10 mouse cellular contexts compared by ENCODE assay signal in the genomic region with DNA sequence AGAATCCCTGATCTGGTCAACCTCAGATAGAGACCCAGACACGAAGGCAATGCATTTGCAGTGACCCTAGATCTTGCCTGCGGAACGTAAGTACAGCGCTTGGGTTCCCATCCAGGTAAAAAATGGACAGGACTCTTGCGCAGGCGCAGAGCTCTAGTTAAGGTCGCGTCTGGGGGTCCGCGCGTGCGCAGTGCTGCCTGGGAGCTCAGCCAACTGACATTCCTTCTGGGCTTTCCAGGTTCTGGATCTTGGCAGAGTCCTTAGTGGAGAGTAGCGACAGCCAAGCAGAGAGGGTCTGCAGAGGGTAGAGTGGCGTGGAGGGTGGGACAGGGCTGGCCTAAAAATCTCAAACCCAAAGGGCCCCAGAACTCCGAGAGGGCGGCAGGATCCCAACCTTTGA. TPM values are rescaled to one million over a fixed set of nuclear protein-coding genes. Genes with fewer than 3 reads are reported as not detected.
A peak's percentile ranks its signal among the peaks of the same experiment; 100 is the strongest.
DNase-seq lines count a peak whose midpoint lies in the region; ATAC-seq lines count a peak whose summit lies in the region.
"Had no signal": no experiment of that assay in that cellular context is flagged by ENCODE, and none has a peak within 500 bp of the region (broad histone marks: within the 10 kb centered on the region; RNA-seq: fewer than 3 reads in every experiment).

No protein-coding gene starts in this region.

- no peak overlapping the region for H3K4me2 ChIP-seq in heart, embryonic 11.5 days
- H3K4me2 ChIP-seq in embryonic facial prominence, embryonic 13.5 days: no peak overlapping the region
- H3K4me2 ChIP-seq in neural tube, embryonic 12.5 days (replicated peaks): peak overlapping the region; percentile 49

- no peak overlapping the region for H3K4me3 ChIP-seq in heart, embryonic 11.5 days (ENCODE audit: low read depth, low read length)
- no peak overlapping the region for H3K4me3 ChIP-seq in embryonic facial prominence, embryonic 13.5 days
- no peak overlapping the region for H3K4me3 ChIP-seq in neural tube, embryonic 12.5 days

- H3K36me3 ChIP-seq in heart, embryonic 11.5 days (ENCODE audit: control insufficient read depth, insufficient read depth, low read length): no peaks in the 10 kb centered on the region
- H3K36me3 ChIP-seq in embryonic facial prominence, embryonic 13.5 days: no peaks in the 10 kb centered on the region
- H3K36me3 ChIP-seq in neural tube, embryonic 12.5 days: no peaks in the 10 kb centered on the region

- WGBS in heart, embryonic 11.5 days (ENCODE audit: insufficient replicate concordance): 20% methylated on average over 16 of the region's 16 CpGs
- WGBS in embryonic facial prominence, embryonic 13.5 days: 19% methylated on average over 16 of the region's 16 CpGs
- 19% methylated on average over 16 of the region's 16 CpGs for WGBS in neural tube, embryonic 12.5 days

- no peak overlapping the region for H3K27ac ChIP-seq in heart, embryonic 11.5 days (ENCODE audit: low read depth, low read length)
- H3K27ac ChIP-seq in embryonic facial prominence, embryonic 13.5 days: no peak overlapping the region
- H3K27ac ChIP-seq in neural tube, embryonic 12.5 days: no peak overlapping the region; the same call in 1 of the 2 replicates

- H3K9ac ChIP-seq in heart, embryonic 11.5 days (ENCODE audit: low read depth, low read length): no peak overlapping the region
- H3K9ac ChIP-seq in embryonic facial prominence, embryonic 13.5 days: no peak overlapping the region
- no peak overlapping the region for H3K9ac ChIP-seq in neural tube, embryonic 12.5 days

- no peaks in the 10 kb centered on the region for H3K9me3 ChIP-seq in heart, embryonic 11.5 days (replicated peaks; ENCODE audit: control insufficient read depth, low read length)
- no peaks in the 10 kb centered on the region for H3K9me3 ChIP-seq in embryonic facial prominence, embryonic 13.5 days
- H3K9me3 ChIP-seq in neural tube, embryonic 12.5 days: no peaks in the 10 kb centered on the region

- DNase-seq in heart, postnatal 4 days: peak; percentile 24
- peak; percentile 47 for DNase-seq in layer of hippocampus, adult 9-11 months
- no peak for DNase-seq in urinary bladder, postnatal 14 days (ENCODE audit: low spot score)
- no peak for DNase-seq in adrenal gland, postnatal 36 days
- no peak for DNase-seq in spleen, postnatal 36 days (ENCODE audit: low spot score in 2 of 2)

- ATAC-seq in heart, embryonic 11.5 days (replicated peaks; ENCODE audit: insufficient number of reproducible peaks, low FRiP score, low TSS enrichment): no peak
- 0 out of 2 replicates have a peak, but pooled peaks have one; percentile 3 for ATAC-seq in embryonic facial prominence, embryonic 13.5 days (ENCODE audit: insufficient number of reproducible peaks, insufficient read depth, low FRiP score, low TSS enrichment, low read depth)
- no peak for ATAC-seq in neural tube, embryonic 12.5 days (ENCODE audit: low FRiP score, low read depth)

- H3K4me1 ChIP-seq in heart, embryonic 11.5 days (ENCODE audit: control insufficient read depth, insufficient read depth, low read length): no peaks in the 10 kb centered on the region
- no peaks in the 10 kb centered on the region for H3K4me1 ChIP-seq in embryonic facial prominence, embryonic 13.5 days
- peaks cover 7% of the 10 kb centered on the region; the same call in 1 of the 2 replicates for H3K4me1 ChIP-seq in neural tube, embryonic 12.5 days

- H3K27me3 ChIP-seq in heart, embryonic 11.5 days (ENCODE audit: control insufficient read depth, insufficient read depth, low read length): peaks cover 28% of the 10 kb centered on the region
- peaks cover 6% of the 10 kb centered on the region; the same call in 1 of the 2 replicates for H3K27me3 ChIP-seq in embryonic facial prominence, embryonic 13.5 days
- H3K27me3 ChIP-seq in neural tube, embryonic 12.5 days (replicated peaks): peaks cover 23% of the 10 kb centered on the region

RNA-seq across cellular contexts. Expression of gene Vwa5b1, which starts 41.9 kb away (rescaled TPM):
- not detected for total RNA-seq in heart, postnatal 4 days (2021)
- not detected in 2 replicates for polyA plus RNA-seq in heart, embryonic 11.5 days (2014; fragmentation: Nextera tagmentation; extraction: Ambion mirVana)
- 0.03 TPM in 1 of 2 replicates, not detected in the other for polyA plus RNA-seq in embryonic facial prominence, embryonic 13.5 days (2015; fragmentation: Nextera tagmentation; extraction: Ambion mirVana)
- polyA plus RNA-seq in neural tube, embryonic 12.5 days (2016; fragmentation: Nextera tagmentation; extraction: Ambion mirVana): 0.29 and 0.68 TPM in 2 replicates
- not detected for total RNA-seq in adrenal gland, postnatal 36 days (2021)
- polyA plus RNA-seq: C2C12; liver, embryonic 16.5 days had no signal

RNA-seq across cellular contexts. Expression of gene Pla2g2c, which starts 47.0 kb away (rescaled TPM):
- total RNA-seq in heart, postnatal 4 days (2021): not detected
- polyA plus RNA-seq in heart, embryonic 11.5 days (2014; fragmentation: Nextera tagmentation; extraction: Ambion mirVana): 0.31 and 0.52 TPM in 2 replicates
- 0.21 and 0.69 TPM in 2 replicates for polyA plus RNA-seq in embryonic facial prominence, embryonic 13.5 days (2015; fragmentation: Nextera tagmentation; extraction: Ambion mirVana)
- 0.57 and 0.61 TPM in 2 replicates for polyA plus RNA-seq in neural tube, embryonic 12.5 days (2016; fragmentation: Nextera tagmentation; extraction: Ambion mirVana)
- total RNA-seq in adrenal gland, postnatal 36 days (2021): under 1 TPM; 0.20 to 0.43 TPM
- polyA plus RNA-seq: C2C12; liver, embryonic 16.5 days had no signal

RNA-seq across cellular contexts. Expression of gene Ubxn10, which starts 59.4 kb away (rescaled TPM):
- 1 to 10 TPM in 1 of 2 experiments, under 1 TPM in 1; 0.79 to 1.0 TPM for total RNA-seq in heart, postnatal 4 days (2021)
- polyA plus RNA-seq in heart, embryonic 11.5 days (2014; fragmentation: Nextera tagmentation; extraction: Ambion mirVana): 1.2 and 1.3 TPM in 2 replicates
- 0.58 and 0.65 TPM in 2 replicates for polyA plus RNA-seq in embryonic facial prominence, embryonic 13.5 days (2015; fragmentation: Nextera tagmentation; extraction: Ambion mirVana)
- polyA plus RNA-seq in neural tube, embryonic 12.5 days (2016; fragmentation: Nextera tagmentation; extraction: Ambion mirVana): 1.0 and 1.7 TPM in 2 replicates
- total RNA-seq in adrenal gland, postnatal 36 days (2021): under 1 TPM; 0.76 to 0.79 TPM
- polyA plus RNA-seq: C2C12 had no signal

Comparison
In these comparisons a context has a peak if more than half of its experiments do, and no peak if none do; other contexts are left out.
1. DNase-seq: peak in heart, postnatal 4 days (single experiment) and layer of hippocampus, adult 9-11 months (single experiment); none in urinary bladder, postnatal 14 days (single experiment), adrenal gland, postnatal 36 days (0 of 2) and spleen, postnatal 36 days (0 of 2).